Mouse (Mus musculus) left cerebral cortex, adult 6 months (tissue): ENCODE measurements around the gene Mup22. TPM values are rescaled to one million over a fixed set of nuclear protein-coding genes. Genes with fewer than 3 reads are reported as not detected.

Experiments
- long read RNA-seq, 2 experiments: library from polyadenylated mRNA; unstranded; transcript quantifications; one replicate each; pipeline ENCODE4 v2.0.0; 2019 to 2020
- polyA plus RNA-seq: library from polyadenylated mRNA; unstranded; fragments of <200 nt; fragmentation: Nextera tagmentation; gene quantifications from 2 replicates; pipeline ENCODE4 v1.2.3, GENCODE M21; 2021

The Mup22 gene
- not detected in 2 replicates for polyA plus RNA-seq
- long read RNA-seq, experiment 1: 0 reads
- long read RNA-seq, experiment 2: 0 reads

DNA sequence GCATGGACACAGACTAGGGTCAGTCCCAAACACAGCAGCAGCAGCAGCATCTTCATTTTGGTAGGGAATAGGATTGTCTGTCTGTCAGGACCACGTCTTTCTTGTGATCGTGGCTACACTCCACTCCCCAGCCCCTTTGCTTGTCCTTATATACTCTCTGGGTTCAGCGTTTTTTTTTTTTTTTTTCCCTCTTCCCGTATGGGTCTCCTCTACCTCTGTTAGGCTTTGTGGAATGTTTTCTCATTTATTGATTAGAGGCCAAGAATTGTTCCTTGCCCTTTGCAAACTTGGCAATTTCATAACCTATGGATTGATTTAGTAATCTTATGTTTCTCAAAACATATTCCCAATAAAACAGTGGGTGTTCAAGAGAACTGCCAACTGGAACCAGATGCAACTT is at the start of gene Mup22:
Gene Mup22 (minus strand): TSS at position 101 of the 400 bp plus-strand sequence.

Other genes with a start within 250 kb of the Mup22 start
- not detected in 2 replicates for gene Mup10, start 239.3 kb downstream of the Mup22 start, polyA plus RNA-seq
- 0.35 TPM in 1 of 2 replicates, not detected in the other for gene Mup11, start 159.1 kb downstream of the Mup22 start, polyA plus RNA-seq
- not detected in 2 replicates for gene Mup12, start 80.1 kb downstream of the Mup22 start, polyA plus RNA-seq